Comparison of ENCODE assay signal across 25 mouse cellular contexts in the genomic region with DNA sequence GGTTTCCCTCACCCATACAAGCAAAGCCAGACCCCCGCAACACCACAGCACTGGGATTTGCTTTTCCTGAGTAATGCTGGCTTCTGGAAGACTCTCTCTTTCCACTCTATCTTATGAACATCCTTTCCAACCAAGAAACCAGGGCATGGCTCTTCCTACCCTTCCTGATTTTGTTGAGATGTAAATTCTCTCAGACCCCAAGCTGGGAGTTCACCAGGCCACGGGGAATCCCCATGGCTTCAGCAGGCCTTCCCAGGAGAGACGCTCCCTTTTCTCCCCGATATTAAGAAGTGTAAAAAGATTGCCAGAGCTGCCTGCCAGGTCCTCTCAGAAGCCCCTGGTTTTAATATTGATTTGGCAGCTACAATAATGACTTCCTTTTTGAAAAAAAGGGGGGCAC.
"Had no signal": no experiment of that assay in that cellular context is flagged by ENCODE, and none has a peak within 500 bp of the region (broad histone marks: within the 10 kb centered on the region; RNA-seq: fewer than 3 reads in every experiment).

No protein-coding gene starts in this region.

- ATAC-seq: hindbrain, postnatal 0 days; intestine, embryonic 15.5 days; intestine, postnatal 0 days; liver, embryonic 12.5 days had no signal

- H3K36me3 ChIP-seq: heart, embryonic 10.5 days; heart, embryonic 13.5 days; heart, embryonic 15.5 days; hindbrain, embryonic 13.5 days; hindbrain, embryonic 15.5 days; intestine, embryonic 15.5 days; limb, embryonic 13.5 days; limb, embryonic 15.5 days; liver, embryonic 12.5 days had no signal

- H3K4me3 ChIP-seq: gastrocnemius, adult 2 months; heart, embryonic 10.5 days; heart, embryonic 13.5 days; heart, embryonic 15.5 days; hindbrain, embryonic 13.5 days; hindbrain, embryonic 15.5 days; intestine, embryonic 15.5 days; layer of hippocampus, adult 2 months; left cerebral cortex, adult 2 months; limb, embryonic 13.5 days; limb, embryonic 15.5 days; liver, embryonic 12.5 days had no signal

- H3K4me2 ChIP-seq: heart, embryonic 13.5 days; heart, embryonic 15.5 days; hindbrain, embryonic 13.5 days; hindbrain, embryonic 15.5 days; intestine, embryonic 15.5 days; limb, embryonic 13.5 days; limb, embryonic 15.5 days; liver, embryonic 12.5 days had no signal

- H3K9ac ChIP-seq: heart, embryonic 13.5 days; heart, embryonic 15.5 days; hindbrain, embryonic 13.5 days; hindbrain, embryonic 15.5 days; intestine, embryonic 15.5 days; limb, embryonic 13.5 days; limb, embryonic 15.5 days; liver, embryonic 12.5 days; liver, embryonic 14.5 days had no signal

- H3K9me3 ChIP-seq: heart, embryonic 10.5 days; heart, embryonic 13.5 days; heart, embryonic 15.5 days; hindbrain, embryonic 13.5 days; hindbrain, embryonic 15.5 days; intestine, embryonic 15.5 days; limb, embryonic 13.5 days; limb, embryonic 15.5 days; liver, embryonic 12.5 days had no signal

- H3K4me1 ChIP-seq: heart, embryonic 15.5 days; hindbrain, embryonic 15.5 days; intestine, embryonic 15.5 days; liver, embryonic 12.5 days had no signal

- H3K27ac ChIP-seq: gastrocnemius, adult 2 months; heart, embryonic 10.5 days; heart, embryonic 13.5 days; heart, embryonic 15.5 days; hindbrain, embryonic 13.5 days; hindbrain, embryonic 15.5 days; hindbrain, postnatal 0 days; intestine, embryonic 15.5 days; layer of hippocampus, adult 2 months; left cerebral cortex, adult 2 months; limb, embryonic 13.5 days; limb, embryonic 15.5 days; liver, embryonic 12.5 days; liver, embryonic 14.5 days had no signal

- DNase-seq: gastrocnemius, adult 2 months; gastrocnemius, postnatal 10 days; heart, adult 18-20 months; heart, postnatal 14 days; heart, postnatal 36 days; kidney, adult 18-20 months; kidney, adult 8-10 months; kidney, postnatal 10 days; kidney, postnatal 25 days; kidney, postnatal 4 days; left cerebral cortex, postnatal 4 days had no signal

- H3K27me3 ChIP-seq: hindbrain, embryonic 15.5 days; intestine, embryonic 15.5 days had no signal
